Mouse (Mus musculus): Measurements from ENCODE around the gene Gpr146.

DNA sequence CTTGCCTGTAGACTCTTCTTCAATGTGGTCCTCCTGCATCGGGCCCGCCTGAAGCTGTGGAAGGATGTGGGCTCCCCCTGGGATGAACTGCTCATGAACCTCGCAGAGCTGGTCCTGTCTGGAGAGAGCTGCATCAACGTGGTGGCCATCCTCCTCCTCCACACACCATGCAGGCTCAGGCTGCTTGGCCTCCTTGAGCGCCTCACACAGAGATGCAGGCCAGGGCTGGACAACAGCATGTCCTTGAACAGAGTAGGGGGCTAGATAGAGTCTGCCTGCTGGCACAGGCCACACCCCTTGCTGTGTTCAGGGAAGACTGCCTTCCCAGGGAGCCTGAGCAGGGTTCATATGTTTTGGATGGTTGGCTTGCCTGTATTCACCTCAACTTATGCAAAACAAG, 37.5 kb downstream of the Gpr146 start:
- no peak for TF ChIP-seq POLR2A (IDR thresholded peaks at IDR 0.05; ENCODE audit: insufficient read depth, low read length)
- no peak for TF ChIP-seq CTCF (IDR thresholded peaks at IDR 0.05; ENCODE audit: low read depth, low read length)
- no peak for TF ChIP-seq EP300 (IDR thresholded peaks at IDR 0.05; ENCODE audit: insufficient read depth, low read depth, low read length)

Data from ES-Bruce4 (cell line).